Mouse (Mus musculus) liver, postnatal 0 days (tissue): ENCODE measurements around the gene Mfsd4b1. TPM values are rescaled to one million over a fixed set of nuclear protein-coding genes. Genes with fewer than 3 reads are reported as not detected.
A peak's percentile ranks its signal among the peaks of the same experiment; 100 is the strongest.

ENCODE experiments used
- ATAC-seq: fragments of 200-750 bp; cut with Nextera tagmentation; 2 replicates; pipeline ENCODE4 v1.8.0; 2017; ENCODE audit warnings: mild to moderate bottlenecking, moderate library complexity
- DNase-seq: peaks from one replicate; pipeline ENCODE4 v3.0.0-alpha.2; 2016
- H3K27ac ChIP-seq: fragments of 300-500 bp; sonication (generic); 2 replicates; pipeline ENCODE4 v1.5.1; 2014; ENCODE audit warnings: antibody characterized with exemption, moderate library complexity, mild to moderate bottlenecking, low read depth
- H3K27me3 ChIP-seq: fragments of 300-500 bp; sonication (generic); 2 replicates; pipeline ENCODE4 v1.6.1; 2014; ENCODE audit warnings: low read length, control low read depth, mixed read lengths; ENCODE audit not compliant: insufficient read depth
- H3K36me3 ChIP-seq: fragments of 300-500 bp; sonication (generic); replicated peaks from 2 replicates; pipeline ENCODE4 v1.6.1; 2014; ENCODE audit warnings: mild to moderate bottlenecking, control low read depth, low read length, moderate library complexity, mixed read lengths; ENCODE audit not compliant: insufficient read depth
- H3K4me1 ChIP-seq: fragments of 300-500 bp; sonication (generic); 2 replicates; pipeline ENCODE4 v1.6.1; 2014; ENCODE audit warnings: antibody characterized with exemption, mild to moderate bottlenecking, control low read depth; ENCODE audit not compliant: insufficient read depth
- H3K4me2 ChIP-seq: fragments of 300-500 bp; sonication (generic); 2 replicates; pipeline ENCODE4 v1.6.1; 2014; ENCODE audit warnings: low read depth, mild to moderate bottlenecking, low read length, moderate library complexity, mixed read lengths
- H3K4me3 ChIP-seq: fragments of 300-500 bp; sonication (generic); 2 replicates; pipeline ENCODE4 v1.5.1; 2014; ENCODE audit warnings: low read depth, low read length
- H3K9ac ChIP-seq: fragments of 300-500 bp; sonication (generic); replicated peaks from 2 replicates; pipeline ENCODE4 v1.6.1; 2014; ENCODE audit warnings: mild to moderate bottlenecking, moderate library complexity
- H3K9me3 ChIP-seq: fragments of 300-500 bp; sonication (generic); 2 replicates; pipeline ENCODE4 v1.6.1; 2016; ENCODE audit warnings: mild to moderate bottlenecking, control low read depth, low read length, mixed read lengths
- CTCF ChIP-seq: sonication (generic); IDR thresholded peaks from 2 replicates; pipeline ENCODE4 v1.5.1; 2016; ENCODE audit warnings: antibody characterized with exemption, low read depth
- EP300 ChIP-seq: IDR thresholded peaks from 2 replicates; pipeline ENCODE4 v1.6.1; 2016; ENCODE audit warnings: antibody characterized with exemption, low read depth, mild to moderate bottlenecking
- WGBS: fragments of 180-500 bp; shearing (Covaris S2); extraction: QIAGEN DNeasy Blood & Tissue Kit; methylation state at CpG from one replicate; pipeline ENCODE4 v1.1.7; 2014; ENCODE audit not compliant: insufficient replicate concordance; 5-methylcytosine and 5-hydroxymethylcytosine counted together
- polyA plus RNA-seq: library from polyadenylated mRNA; unstranded; fragments of >200 nt; fragmentation: Nextera tagmentation; extraction: Ambion mirVana; gene quantifications from 2 replicates; pipeline ENCODE4 v1.2.1, GENCODE M21; 2015

Mfsd4b1 gene
- polyA plus RNA-seq, 1 experiment from 2014 or later: 6.1 TPM

DNA sequence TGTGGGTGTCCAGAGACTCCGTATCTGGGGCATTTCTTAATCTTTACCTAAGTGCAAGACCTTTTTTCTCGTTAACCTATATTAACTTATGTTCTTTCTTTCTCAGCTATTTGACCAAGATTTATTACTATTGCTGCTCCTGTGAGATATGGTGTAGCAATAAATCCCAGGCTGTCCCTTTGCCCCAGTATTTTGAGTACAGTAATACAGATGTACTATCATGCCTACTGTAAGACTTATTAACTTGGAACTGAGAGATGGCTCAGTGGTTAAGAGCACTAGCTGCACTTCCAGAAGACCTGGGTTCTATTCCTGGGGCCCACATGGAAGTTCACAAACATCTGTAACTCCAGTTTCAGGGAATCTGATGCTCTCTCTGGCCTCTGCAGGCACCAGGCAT, 25.7 kb upstream of the Mfsd4b1 start:
- no peaks in the 10 kb centered on the region for H3K27me3 ChIP-seq
- H3K4me3 ChIP-seq: no peak overlapping the region
- no peaks in the 10 kb centered on the region for H3K4me1 ChIP-seq
- WGBS: 94% methylated on average over 2 of the region's 2 CpGs
- ATAC-seq: no peak
- H3K36me3 ChIP-seq: peaks cover 8% of the 10 kb centered on the region; the same call in 1 of the 2 replicates
- no peak overlapping the region for H3K9ac ChIP-seq
- no peaks in the 10 kb centered on the region for H3K9me3 ChIP-seq
- no peak for TF ChIP-seq EP300
- TF ChIP-seq CTCF: no peak
- no peak for DNase-seq
- no peak overlapping the region for H3K27ac ChIP-seq
- no peak overlapping the region for H3K4me2 ChIP-seq

DNA sequence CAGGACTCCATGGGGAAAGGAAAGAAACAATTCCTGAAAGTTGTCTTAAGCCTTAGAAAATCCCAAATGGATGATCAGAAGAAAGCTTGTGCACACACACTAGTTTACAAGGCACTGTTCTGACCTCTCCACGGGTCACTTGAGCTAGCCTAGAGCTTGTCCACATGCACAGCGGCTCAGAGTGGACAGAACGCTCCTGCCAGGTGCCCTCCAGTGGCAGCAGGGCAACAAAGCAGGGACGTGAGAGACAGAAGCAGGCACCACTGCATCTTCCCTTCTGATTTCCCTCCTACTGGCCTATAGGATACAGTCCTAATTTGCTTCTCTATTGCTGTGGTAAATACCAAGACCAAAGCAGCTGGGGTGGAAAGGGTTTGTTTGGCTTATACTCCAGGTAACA, 16.3 kb upstream of the Mfsd4b1 start:
- ATAC-seq: peak; percentile 55; the same call in 1 of the 2 replicates
- 52% methylated on average over 4 of the region's 4 CpGs for WGBS
- Histone ChIP-seq H3K36me3 (peaks cover 15% of the 10 kb centered on the region; the same call in 1 of the 2 replicates), H3K27me3 (no peaks in the 10 kb centered on the region), H3K9ac (no peak overlapping the region), H3K4me3 (no peak overlapping the region), H3K4me2 (no peak overlapping the region), H3K27ac (no peak overlapping the region), H3K9me3 (no peaks in the 10 kb centered on the region), H3K4me1 (no peaks in the 10 kb centered on the region)
- DNase-seq: peak; percentile 33
- TF ChIP-seq CTCF (peak; percentile 69), EP300 (no peak)

DNA sequence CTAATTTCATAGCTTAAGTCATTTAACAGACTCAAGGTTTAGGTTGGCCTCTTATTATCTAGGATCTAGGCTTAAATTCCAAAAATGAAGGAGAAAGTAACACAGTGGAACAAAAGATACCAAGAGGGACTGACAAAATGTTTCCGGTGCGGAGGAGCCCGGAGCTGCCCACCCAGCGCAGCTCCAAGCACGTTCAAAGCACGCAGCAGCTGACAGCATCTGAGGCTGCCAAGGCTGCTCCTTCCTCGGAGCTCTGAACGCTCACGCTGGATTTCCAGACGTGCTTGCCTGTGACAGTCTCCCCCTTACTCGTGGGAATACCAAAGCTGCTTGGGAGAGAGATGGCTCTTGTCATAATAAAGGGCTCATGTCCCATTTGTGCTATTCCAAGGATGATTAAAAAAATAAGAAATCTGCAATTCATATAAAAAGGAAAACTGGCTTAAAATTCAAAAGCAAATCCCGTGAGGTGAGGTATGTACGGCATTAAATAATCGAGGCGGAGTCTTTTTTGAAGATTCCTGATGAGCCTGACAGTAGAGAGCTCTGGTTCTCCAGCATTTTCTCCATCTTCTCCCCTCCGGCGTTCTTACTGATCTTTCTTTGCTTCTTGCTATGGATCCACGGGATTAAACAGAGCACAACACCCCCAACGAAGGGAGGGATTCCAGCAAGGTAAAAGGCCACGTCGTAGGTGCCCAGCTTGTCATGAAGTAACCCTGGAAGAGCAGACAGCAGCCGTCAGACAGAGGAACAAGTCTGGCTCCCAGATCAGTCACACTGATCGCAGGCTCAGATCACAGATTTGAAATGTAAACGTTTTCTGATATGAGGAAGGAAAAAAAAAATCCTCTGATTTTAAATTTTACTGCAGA, 11.9 kb upstream of the Mfsd4b1 start:
- ATAC-seq: no peak
- Histone ChIP-seq H3K9ac (no peak overlapping the region), H3K27me3 (no peaks in the 10 kb centered on the region), H3K27ac (no peak overlapping the region), H3K9me3 (no peaks in the 10 kb centered on the region), H3K4me2 (no peak overlapping the region), H3K4me1 (no peaks in the 10 kb centered on the region), H3K36me3 (peaks cover 21% of the 10 kb centered on the region; the same call in 1 of the 2 replicates), H3K4me3 (no peak overlapping the region)
- TF ChIP-seq EP300 (no peak), CTCF (no peak)
- DNase-seq: no peak
- WGBS: 85% methylated on average over 24 of the region's 24 CpGs

DNA sequence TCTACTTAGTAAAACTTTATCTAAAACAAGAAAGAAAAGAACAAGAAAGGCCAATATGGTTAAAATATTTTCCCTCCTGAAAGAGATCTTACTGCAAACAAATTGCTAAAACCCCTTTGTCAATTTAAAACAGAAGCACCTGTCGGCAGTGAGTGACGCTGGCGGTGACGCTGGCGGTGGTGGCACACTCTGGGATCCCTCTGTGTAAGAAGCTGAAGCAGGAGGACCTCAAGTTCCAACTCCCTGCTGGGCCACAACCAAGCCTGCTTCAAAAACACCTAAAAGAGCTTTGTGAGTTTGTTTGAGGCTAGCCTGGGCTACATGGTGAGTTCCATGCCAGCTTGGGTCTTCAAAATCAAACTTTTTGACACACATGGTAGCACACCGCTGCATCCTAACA, 9.9 kb upstream of the Mfsd4b1 start:
- WGBS: 97% methylated on average over 6 of the region's 6 CpGs
- Histone ChIP-seq H3K27ac (no peak overlapping the region), H3K9ac (no peak overlapping the region), H3K9me3 (no peaks in the 10 kb centered on the region), H3K36me3 (peaks cover 21% of the 10 kb centered on the region; the same call in 1 of the 2 replicates), H3K4me3 (no peak overlapping the region), H3K4me1 (no peaks in the 10 kb centered on the region), H3K27me3 (no peaks in the 10 kb centered on the region), H3K4me2 (no peak overlapping the region)
- ATAC-seq (no peak), DNase-seq (no peak)
- no peak for TF ChIP-seq CTCF
- TF ChIP-seq EP300: no peak

DNA sequence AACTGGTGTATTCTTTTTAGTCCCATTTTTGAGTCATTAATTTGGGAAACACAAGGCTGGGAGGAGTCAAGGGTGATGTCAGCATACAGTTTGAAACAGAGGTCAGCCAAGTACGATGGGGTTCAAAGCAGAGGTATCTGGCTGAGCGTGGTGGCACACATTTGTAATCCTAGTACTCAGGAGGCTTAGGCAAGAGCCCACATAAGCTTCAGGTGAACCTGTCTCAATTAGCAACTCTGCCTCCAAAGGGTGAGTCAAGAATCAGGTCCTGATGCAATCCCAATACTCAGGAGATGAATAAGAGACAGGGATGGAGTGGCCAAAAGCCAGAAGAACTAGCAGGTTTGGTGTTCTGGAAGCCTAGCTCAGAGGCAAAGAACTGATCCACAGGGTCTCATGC, 7.8 kb upstream of the Mfsd4b1 start:
- ATAC-seq (no peak), DNase-seq (no peak)
- no peak for TF ChIP-seq CTCF
- no peak for TF ChIP-seq EP300
- Histone ChIP-seq H3K4me2 (no peak overlapping the region), H3K9me3 (no peaks in the 10 kb centered on the region), H3K27me3 (no peaks in the 10 kb centered on the region), H3K4me1 (no peaks in the 10 kb centered on the region), H3K9ac (no peak overlapping the region), H3K27ac (no peak overlapping the region), H3K36me3 (peaks cover 14% of the 10 kb centered on the region; the same call in 1 of the 2 replicates), H3K4me3 (no peak overlapping the region)
- WGBS: 84% methylated on average over 2 of the region's 2 CpGs

DNA sequence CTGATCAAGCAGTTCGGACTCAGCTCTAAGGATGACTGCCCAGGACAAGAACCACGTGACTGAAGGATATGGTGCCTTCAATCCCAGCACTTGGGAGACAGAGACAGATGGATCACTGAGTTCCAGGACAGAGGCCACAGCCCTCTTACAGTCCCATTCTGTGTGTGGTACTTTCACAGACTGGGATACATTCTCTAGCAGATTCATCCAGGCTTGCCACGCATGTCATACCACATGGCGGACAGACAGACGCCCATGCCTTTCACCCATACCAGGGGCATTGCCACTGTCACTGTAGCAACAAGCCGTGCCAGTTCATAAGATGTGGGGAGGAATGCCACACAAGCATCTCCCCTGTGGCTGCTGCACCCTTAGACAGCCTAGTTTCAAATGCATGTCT, 5.6 kb upstream of the Mfsd4b1 start:
- no peak overlapping the region for H3K4me3 ChIP-seq
- no peaks in the 10 kb centered on the region for H3K27me3 ChIP-seq
- 0 out of 2 replicates have a peak, but pooled peaks cover 4% of the 10 kb centered on the region for H3K36me3 ChIP-seq
- H3K4me1 ChIP-seq: no peaks in the 10 kb centered on the region
- H3K4me2 ChIP-seq: no peak overlapping the region
- no peak overlapping the region for H3K9ac ChIP-seq
- no peak for DNase-seq
- TF ChIP-seq CTCF: no peak
- no peak for TF ChIP-seq EP300
- WGBS: 87% methylated on average over 6 of the region's 6 CpGs
- no peak for ATAC-seq
- no peak overlapping the region for H3K27ac ChIP-seq
- no peaks in the 10 kb centered on the region for H3K9me3 ChIP-seq
